Mouse (Mus musculus): Measurements from ENCODE around the gene Usp17lc. TPM values are rescaled to one million over a fixed set of nuclear protein-coding genes. Genes with fewer than 3 reads are reported as not detected.
"Not testable (repeated sequence)": the region's sequence is repeated elsewhere in the genome, so short reads cannot be mapped to it uniquely, and the experiment has no call there.

The Usp17lc gene
- not detected in 2 replicates for polyA plus RNA-seq (2012; rRNA removed)

DNA sequence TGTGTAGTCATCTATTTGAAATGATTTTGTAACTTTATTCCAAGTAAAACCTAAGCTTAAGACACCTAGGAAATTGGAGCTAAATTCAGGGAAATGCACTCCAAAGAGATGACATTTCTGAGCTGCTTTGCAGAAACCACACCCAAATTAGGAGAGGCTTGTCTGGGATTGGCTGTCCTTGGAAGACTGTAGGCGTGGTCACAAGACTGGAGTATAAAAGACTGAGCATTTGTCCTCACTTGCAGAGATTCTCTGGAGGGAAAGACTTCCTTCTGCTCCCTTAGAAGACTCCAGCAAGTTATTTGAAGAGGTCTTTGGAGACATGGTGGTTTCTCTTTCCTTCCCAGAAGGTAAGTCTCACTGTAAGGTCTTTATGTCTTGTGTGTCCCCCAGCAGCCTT is at the start of gene Usp17lc:
Gene Usp17lc (plus strand): TSS at position 301 of the 400 bp plus-strand sequence.
- not testable (repeated sequence) for H3K27ac ChIP-seq (ENCODE audit: insufficient read depth, low read length); DNase-seq; H3K4me1 ChIP-seq (ENCODE audit: control insufficient read depth, insufficient read depth, low read length); H3K27me3 ChIP-seq (ENCODE audit: control insufficient read depth, insufficient read depth, low read length); H3K4me3 ChIP-seq (replicated peaks; ENCODE audit: insufficient read depth, low read depth, low read length)
- 44% methylated on average over 1 of the region's 1 CpGs for WGBS

DNA sequence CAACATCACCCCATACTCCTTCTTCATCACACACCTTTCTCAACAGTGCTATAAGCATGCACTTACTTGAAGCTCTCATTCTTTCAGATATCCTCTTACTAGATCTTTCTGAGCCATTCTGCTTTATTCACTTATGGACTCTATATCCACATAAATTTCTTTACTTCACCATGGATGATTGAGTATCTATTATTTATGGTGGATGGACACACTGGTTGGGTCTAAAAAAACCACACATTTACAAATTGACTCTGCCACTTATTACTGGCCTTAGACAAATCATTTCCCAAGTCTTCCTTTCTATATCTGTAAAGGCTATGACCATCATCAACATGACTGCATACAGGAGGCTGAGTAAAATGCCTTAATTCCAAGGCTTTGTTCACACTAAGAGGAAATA is 28.8 kb upstream of the Usp17lc start, which contains the start of gene Olfr603:
Gene Olfr603 (minus strand): TSS at position 101 of the 400 bp plus-strand sequence.
- DNase-seq: no peak
- H3K27me3 ChIP-seq (ENCODE audit: control insufficient read depth, insufficient read depth, low read length): no peaks in the 10 kb centered on the region
- no peak within 1 kb of the TSS for H3K4me3 ChIP-seq (replicated peaks; ENCODE audit: insufficient read depth, low read depth, low read length)
- no peak for TF ChIP-seq CTCF (IDR thresholded peaks at IDR 0.05; ENCODE audit: borderline replicate concordance, insufficient read depth, low read depth, low read length)
- no peak for TF ChIP-seq POLR2A (IDR thresholded peaks at IDR 0.05; ENCODE audit: borderline replicate concordance, insufficient read depth, low read length)
- no peak within 1 kb of the TSS for H3K27ac ChIP-seq (ENCODE audit: insufficient read depth, low read length)
- no peaks in the 10 kb centered on the region for H3K4me1 ChIP-seq (ENCODE audit: control insufficient read depth, insufficient read depth, low read length)

DNA sequence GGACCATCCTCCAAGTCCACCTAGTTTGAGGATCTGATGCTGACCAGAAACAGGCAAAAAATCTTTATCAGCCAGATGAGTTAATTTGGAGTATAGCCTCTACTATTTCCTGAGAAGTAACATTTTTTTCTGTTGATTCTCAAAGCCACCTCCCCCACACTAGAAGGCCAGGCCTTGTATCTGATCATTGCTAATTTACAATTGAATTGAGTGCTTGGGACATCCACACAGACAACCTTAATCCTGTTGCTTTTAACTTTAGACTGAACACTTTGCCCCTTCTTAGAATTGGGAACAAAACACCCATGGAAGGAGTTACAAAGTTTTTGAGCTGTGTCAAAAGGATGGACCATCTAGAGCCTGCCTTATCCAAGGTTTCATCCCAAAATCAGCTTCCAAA is 17.1 kb upstream of the Usp17lc start:
- Histone ChIP-seq H3K4me3 (replicated peaks; ENCODE audit: insufficient read depth, low read depth, low read length) (no peak overlapping the region), H3K4me1 (ENCODE audit: control insufficient read depth, insufficient read depth, low read length) (no peaks in the 10 kb centered on the region), H3K27ac (ENCODE audit: insufficient read depth, low read length) (no peak overlapping the region), H3K27me3 (ENCODE audit: control insufficient read depth, insufficient read depth, low read length) (no peaks in the 10 kb centered on the region)
- DNase-seq: no peak
- TF ChIP-seq CTCF (IDR thresholded peaks at IDR 0.05; ENCODE audit: borderline replicate concordance, insufficient read depth, low read depth, low read length) (no peak), POLR2A (IDR thresholded peaks at IDR 0.05; ENCODE audit: borderline replicate concordance, insufficient read depth, low read length) (no peak)

GRCm38 (mm10) chr7:103398981-103399380 is 15.9 kb upstream of the Usp17lc start:
- H3K4me1 ChIP-seq (ENCODE audit: control insufficient read depth, insufficient read depth, low read length): no peaks in the 10 kb centered on the region
- no peak for DNase-seq
- TF ChIP-seq CTCF (IDR thresholded peaks at IDR 0.05; ENCODE audit: borderline replicate concordance, insufficient read depth, low read depth, low read length) (no peak), POLR2A (IDR thresholded peaks at IDR 0.05; ENCODE audit: borderline replicate concordance, insufficient read depth, low read length) (no peak)
- no peak overlapping the region for H3K27ac ChIP-seq (ENCODE audit: insufficient read depth, low read length)
- H3K4me3 ChIP-seq (replicated peaks; ENCODE audit: insufficient read depth, low read depth, low read length): no peak overlapping the region
- H3K27me3 ChIP-seq (ENCODE audit: control insufficient read depth, insufficient read depth, low read length): no peaks in the 10 kb centered on the region
- WGBS: 0% methylated on average over 1 of the region's 1 CpGs

GRCm38 (mm10) chr7:103406521-103407055 is 8.3 kb upstream of the Usp17lc start:
- not testable (repeated sequence) for H3K27me3 ChIP-seq (ENCODE audit: control insufficient read depth, insufficient read depth, low read length); H3K27ac ChIP-seq (ENCODE audit: insufficient read depth, low read length); H3K4me1 ChIP-seq (ENCODE audit: control insufficient read depth, insufficient read depth, low read length); DNase-seq; H3K4me3 ChIP-seq (replicated peaks; ENCODE audit: insufficient read depth, low read depth, low read length)
- WGBS: 46% methylated on average over 3 of the region's 3 CpGs

DNA sequence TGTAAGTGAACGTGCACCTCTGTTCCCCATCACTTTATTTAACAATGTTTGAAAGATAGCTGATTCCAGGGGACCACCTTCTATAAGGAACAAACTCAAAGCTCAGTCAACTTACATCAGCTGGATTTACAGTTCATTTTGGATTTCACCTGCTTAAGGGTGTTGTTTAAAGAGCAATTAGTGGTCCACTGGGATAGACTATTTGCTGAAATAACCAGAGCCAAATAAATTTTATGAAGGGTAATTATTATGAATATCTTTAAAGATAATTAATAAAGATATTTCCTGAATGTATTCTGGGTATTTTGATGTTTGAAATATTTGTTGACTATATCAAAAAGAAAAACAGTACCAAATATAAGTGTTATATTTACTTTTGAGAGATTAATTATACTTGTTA is 30.5 kb downstream of the Usp17lc start, which contains the start of gene Olfr605:
Gene Olfr605 (minus strand): TSS at position 101 of the 400 bp plus-strand sequence.
- no peak for TF ChIP-seq POLR2A (IDR thresholded peaks at IDR 0.05; ENCODE audit: borderline replicate concordance, insufficient read depth, low read length)

DNA sequence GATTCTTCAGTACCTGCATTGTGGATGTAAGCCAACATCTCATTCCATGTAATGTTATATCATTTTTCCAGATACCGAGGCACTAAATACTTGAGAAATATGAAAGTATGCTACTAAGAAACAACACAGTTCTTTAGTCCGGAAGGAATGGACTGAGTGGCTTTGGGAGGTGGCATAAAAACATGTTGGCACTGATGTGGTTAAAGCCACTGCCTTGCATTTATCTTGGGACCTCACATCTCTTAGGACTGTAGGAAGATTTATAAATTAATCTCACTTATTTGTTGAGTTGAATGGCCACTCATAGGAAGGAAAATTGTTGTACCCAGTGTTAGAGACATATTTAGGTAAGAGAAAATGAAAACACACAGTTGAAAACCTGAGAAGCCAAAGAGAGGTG is 33.9 kb downstream of the Usp17lc start, which contains the start of gene Olfr606:
Gene Olfr606 (plus strand): TSS at position 301 of the 400 bp plus-strand sequence.
- Histone ChIP-seq H3K27ac (ENCODE audit: insufficient read depth, low read length) (no peak within 1 kb of the TSS), H3K4me3 (replicated peaks; ENCODE audit: insufficient read depth, low read depth, low read length) (no peak within 1 kb of the TSS)

More for the DNA sequence above, 30.5 kb downstream of the Usp17lc start, which contains the start of gene Olfr605:
- Histone ChIP-seq H3K4me3 (replicated peaks; ENCODE audit: insufficient read depth, low read depth, low read length) (no peak within 1 kb of the TSS), H3K27ac (ENCODE audit: insufficient read depth, low read length) (no peak within 1 kb of the TSS), H3K4me1 (ENCODE audit: control insufficient read depth, insufficient read depth, low read length) (no peaks in the 10 kb centered on the region), H3K27me3 (ENCODE audit: control insufficient read depth, insufficient read depth, low read length) (no peaks in the 10 kb centered on the region; the same call in 1 of the 2 replicates)
- WGBS: 84% methylated on average over 1 of the region's 1 CpGs
- no peak for DNase-seq

DNA sequence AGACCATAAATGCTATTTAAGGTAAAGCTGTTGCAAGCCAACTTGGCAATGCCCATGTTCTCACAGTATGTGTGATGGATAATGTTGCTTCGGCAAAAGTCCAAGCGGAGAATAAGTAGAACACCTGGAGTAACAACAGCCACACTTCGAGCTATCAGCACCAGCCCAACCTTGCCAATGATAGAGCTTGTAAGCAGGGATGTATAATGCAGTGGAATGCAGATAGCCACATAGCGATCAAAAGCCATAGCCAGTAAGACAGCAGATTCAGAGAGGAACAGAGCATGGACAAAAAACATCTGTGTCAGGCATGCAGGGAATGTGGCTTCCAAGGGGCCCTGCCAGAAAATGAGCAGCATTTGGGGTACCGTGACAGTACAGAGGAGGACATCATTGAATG is 45.7 kb downstream of the Usp17lc start:
- Histone ChIP-seq H3K27ac (ENCODE audit: insufficient read depth, low read length) (no peak overlapping the region), H3K4me3 (replicated peaks; ENCODE audit: insufficient read depth, low read depth, low read length) (no peak overlapping the region), H3K27me3 (ENCODE audit: control insufficient read depth, insufficient read depth, low read length) (no peaks in the 10 kb centered on the region), H3K4me1 (ENCODE audit: control insufficient read depth, insufficient read depth, low read length) (no peaks in the 10 kb centered on the region)
- TF ChIP-seq POLR2A (IDR thresholded peaks at IDR 0.05; ENCODE audit: borderline replicate concordance, insufficient read depth, low read length): no peak
- no peak for TF ChIP-seq CTCF (IDR thresholded peaks at IDR 0.05; ENCODE audit: borderline replicate concordance, insufficient read depth, low read depth, low read length)
- DNase-seq: no peak
- WGBS: 88% methylated on average over 5 of the region's 5 CpGs

More for the DNA sequence above, 33.9 kb downstream of the Usp17lc start, which contains the start of gene Olfr606:
- TF ChIP-seq CTCF (IDR thresholded peaks at IDR 0.05; ENCODE audit: borderline replicate concordance, insufficient read depth, low read depth, low read length): no peak
- TF ChIP-seq POLR2A (IDR thresholded peaks at IDR 0.05; ENCODE audit: borderline replicate concordance, insufficient read depth, low read length): no peak
- WGBS: 89% methylated on average over 2 of the region's 2 CpGs
- DNase-seq: no peak
- Histone ChIP-seq H3K27me3 (ENCODE audit: control insufficient read depth, insufficient read depth, low read length) (no peaks in the 10 kb centered on the region), H3K4me1 (ENCODE audit: control insufficient read depth, insufficient read depth, low read length) (no peaks in the 10 kb centered on the region)

Other genes starting within 250 kb of the Usp17lc start
- gene Olfr591, start 236.7 kb upstream of the Usp17lc start, polyA plus RNA-seq (2012; rRNA removed): not detected in 2 replicates
- gene Olfr592, start 230.3 kb upstream of the Usp17lc start, polyA plus RNA-seq (2012; rRNA removed): not detected in 2 replicates
- not detected in 2 replicates for gene Olfr593, start 203.2 kb upstream of the Usp17lc start, polyA plus RNA-seq (2012; rRNA removed)
- gene Olfr594, start 198.1 kb upstream of the Usp17lc start, polyA plus RNA-seq (2012; rRNA removed): not detected in 2 replicates
- gene Usp17ld, start 162.6 kb upstream of the Usp17lc start, polyA plus RNA-seq (2012; rRNA removed): not detected in 2 replicates
- not detected in 2 replicates for gene Olfr596, start 109.4 kb upstream of the Usp17lc start, polyA plus RNA-seq (2012; rRNA removed)
- gene Olfr597, start 98.8 kb upstream of the Usp17lc start, polyA plus RNA-seq (2012; rRNA removed): not detected in 2 replicates
- not detected in 2 replicates for gene Olfr598, start 91.5 kb upstream of the Usp17lc start, polyA plus RNA-seq (2012; rRNA removed)
- not detected in 2 replicates for gene Olfr599, start 79.2 kb upstream of the Usp17lc start, polyA plus RNA-seq (2012; rRNA removed)
- not detected in 2 replicates for gene Olfr600, start 65.4 kb upstream of the Usp17lc start, polyA plus RNA-seq (2012; rRNA removed)
- not detected in 2 replicates for gene Olfr601, start 52.4 kb upstream of the Usp17lc start, polyA plus RNA-seq (2012; rRNA removed)
- gene Olfr603, start 28.9 kb upstream of the Usp17lc start, polyA plus RNA-seq (2012; rRNA removed): not detected in 2 replicates
- gene Olfr605, start 30.4 kb downstream of the Usp17lc start, polyA plus RNA-seq (2012; rRNA removed): not detected in 2 replicates
- not detected in 2 replicates for gene Olfr606, start 34.0 kb downstream of the Usp17lc start, polyA plus RNA-seq (2012; rRNA removed)
- gene Olfr607, start 49.1 kb downstream of the Usp17lc start, polyA plus RNA-seq (2012; rRNA removed): not detected in 2 replicates
- gene Olfr608, start 54.8 kb downstream of the Usp17lc start, polyA plus RNA-seq (2012; rRNA removed): not detected in 2 replicates
- gene Olfr609, start 83.0 kb downstream of the Usp17lc start, polyA plus RNA-seq (2012; rRNA removed): not detected in 2 replicates
- gene Olfr610, start 97.0 kb downstream of the Usp17lc start, polyA plus RNA-seq (2012; rRNA removed): not detected in 2 replicates
- gene Olfr611, start 105.8 kb downstream of the Usp17lc start, polyA plus RNA-seq (2012; rRNA removed): not detected in 2 replicates
- gene Olfr612, start 127.6 kb downstream of the Usp17lc start, polyA plus RNA-seq (2012; rRNA removed): not detected in 2 replicates
- not detected in 2 replicates for gene Olfr613, start 133.0 kb downstream of the Usp17lc start, polyA plus RNA-seq (2012; rRNA removed)
- gene Olfr615, start 141.0 kb downstream of the Usp17lc start, polyA plus RNA-seq (2012; rRNA removed): not detected in 2 replicates
- gene Olfr616, start 154.1 kb downstream of the Usp17lc start, polyA plus RNA-seq (2012; rRNA removed): not detected in 2 replicates
- not detected in 2 replicates for gene Olfr617, start 158.0 kb downstream of the Usp17lc start, polyA plus RNA-seq (2012; rRNA removed)
- gene Olfr618, start 175.0 kb downstream of the Usp17lc start, polyA plus RNA-seq (2012; rRNA removed): not detected in 2 replicates
- gene Olfr619, start 185.5 kb downstream of the Usp17lc start, polyA plus RNA-seq (2012; rRNA removed): not detected in 2 replicates
- not detected in 2 replicates for gene Olfr620, start 197.5 kb downstream of the Usp17lc start, polyA plus RNA-seq (2012; rRNA removed)
- not detected in 2 replicates for gene Olfr622, start 227.6 kb downstream of the Usp17lc start, polyA plus RNA-seq (2012; rRNA removed)
- gene Olfr623, start 248.6 kb downstream of the Usp17lc start, polyA plus RNA-seq (2012; rRNA removed): not detected in 2 replicates

All from cerebellum, adult 2 months (tissue).